Mouse (Mus musculus): ENCODE results near the gene Fbxw27.
"Not testable (repeated sequence)": the region's sequence is repeated elsewhere in the genome, so short reads cannot be mapped to it uniquely, and the experiment has no call there.

The Fbxw27 gene
- long read RNA-seq, experiment 1 = 0 reads
- long read RNA-seq, experiment 2 = 0 reads

- intact Hi-C loops (cut with DNase I) = not testable (repeated sequence)
Observed at GRCm38 (mm10) chr9:109790570-109790969, at the start of gene Fbxw27. Fbxw27 (minus strand) TSS chr9:109790670.

- intact Hi-C loops (cut with DNase I) = no loop called here
Observed at GRCm38 (mm10) chr9:109833088-109833412, 42.6 kb upstream of the Fbxw27 start.

GRCm38 (mm10) chr9:109832391-109833087, 42.1 kb upstream of the Fbxw27 start, which contains the start of gene Nme6:
Nme6 (plus strand) TSS chr9:109832749.
- intact Hi-C loops (cut with DNase I) = no loop called here

GRCm38 (mm10) chr9:109826181-109826580, 35.7 kb upstream of the Fbxw27 start:
- intact Hi-C loops (cut with DNase I) = loop anchor here (10.0 kb wide), 1 partner anchor 161 kb away; the partner anchor contains the start of gene Fbxw25

GRCm38 (mm10) chr9:109825739-109826138, 35.3 kb upstream of the Fbxw27 start:
- intact Hi-C loops (cut with DNase I) = loop anchor here (10.0 kb wide), 1 partner anchor 161 kb away; the partner anchor contains the start of gene Fbxw25

- intact Hi-C loops (cut with DNase I) = no loop called here
Observed at GRCm38 (mm10) chr9:109816341-109816740, 25.9 kb upstream of the Fbxw27 start.

- intact Hi-C loops (cut with DNase I) = no loop called here
Observed at GRCm38 (mm10) chr9:109813424-109813823, 23.0 kb upstream of the Fbxw27 start.

- intact Hi-C loops (cut with DNase I) = no loop called here
Observed at GRCm38 (mm10) chr9:109811980-109812379, 21.5 kb upstream of the Fbxw27 start, which contains the start of gene Spink8. Spink8 (plus strand) TSS chr9:109812280.

- intact Hi-C loops (cut with DNase I) = no loop called here
Observed at GRCm38 (mm10) chr9:109807898-109808297, 17.4 kb upstream of the Fbxw27 start.

GRCm38 (mm10) chr9:109806695-109807293, 16.3 kb upstream of the Fbxw27 start:
- intact Hi-C loops (cut with DNase I) = no loop called here

GRCm38 (mm10) chr9:109806260-109806659, 15.8 kb upstream of the Fbxw27 start:
- intact Hi-C loops (cut with DNase I) = no loop called here

- intact Hi-C loops (cut with DNase I) = not testable (repeated sequence)
Observed at GRCm38 (mm10) chr9:109805596-109805995, 15.1 kb upstream of the Fbxw27 start.

GRCm38 (mm10) chr9:109798051-109798450, 7.6 kb upstream of the Fbxw27 start:
- intact Hi-C loops (cut with DNase I) = no loop called here

GRCm38 (mm10) chr9:109795811-109796210, 5.3 kb upstream of the Fbxw27 start:
- intact Hi-C loops (cut with DNase I) = no loop called here

GRCm38 (mm10) chr9:109795221-109795620, 4.8 kb upstream of the Fbxw27 start:
- intact Hi-C loops (cut with DNase I) = no loop called here

GRCm38 (mm10) chr9:109766841-109767240, 23.6 kb downstream of the Fbxw27 start:
- intact Hi-C loops (cut with DNase I) = not testable (repeated sequence)

- intact Hi-C loops (cut with DNase I) = not testable (repeated sequence)
Observed at GRCm38 (mm10) chr9:109745989-109746388, 44.5 kb downstream of the Fbxw27 start, which contains the start of gene Fbxw26. Fbxw26 (minus strand) TSS chr9:109746089.

All from adrenal gland (tissue).